Mouse (Mus musculus) MN1 (cell line): ENCODE data around the gene Kank2.

Experiments used
- DNase-seq: peaks from one replicate; pipeline ENCODE4 v3.0.0-alpha.2; 2016; ENCODE audit warnings: low spot score

The Kank2 gene

GRCm38 (mm10) chr9:21750370-21750769 lies 48.2 kb downstream of the Kank2 start:
- DNase-seq = no peak

GRCm38 (mm10) chr9:21749382-21750118 lies 49.0 kb downstream of the Kank2 start:
- no peak for DNase-seq

DNA sequence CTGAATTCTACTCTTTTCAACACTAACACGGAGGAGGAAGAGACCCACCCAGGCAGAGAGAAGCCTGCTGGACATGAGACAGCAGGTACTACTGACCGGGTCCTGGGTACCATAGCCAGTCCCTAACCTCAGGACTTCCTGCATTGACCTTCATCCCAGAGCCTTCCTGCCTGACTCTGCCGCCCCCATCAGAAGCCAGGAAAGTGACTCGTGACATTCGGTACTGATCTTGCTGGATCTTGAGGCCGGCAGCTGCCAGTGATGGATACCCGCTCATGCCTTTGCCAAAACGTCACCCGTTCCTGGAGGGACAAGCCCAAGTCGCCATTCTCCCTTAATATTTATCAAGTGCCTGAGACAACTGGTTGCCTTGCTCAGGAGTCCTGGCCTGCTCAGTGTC lies 50.1 kb downstream of the Kank2 start:
- DNase-seq = peak; percentile 27

DNA sequence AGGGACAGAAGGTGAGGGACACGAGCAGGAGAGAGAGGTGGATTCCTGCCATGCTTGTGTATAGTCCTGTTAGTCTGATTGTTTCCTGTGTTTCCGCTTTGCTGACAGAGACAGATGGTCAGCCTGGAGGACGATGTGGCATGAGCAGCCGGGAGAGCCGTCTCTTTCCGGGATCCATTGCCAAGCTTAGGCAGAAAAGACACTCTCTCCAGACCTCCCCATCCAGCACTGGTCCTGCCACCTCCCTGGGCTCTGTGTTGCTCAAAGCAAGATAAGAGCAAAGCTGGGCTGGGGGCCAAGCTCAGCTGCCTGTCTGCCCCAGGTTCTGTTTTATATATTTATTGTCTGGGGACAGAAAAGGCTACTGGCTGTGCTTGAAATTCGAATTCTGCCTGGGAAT lies 50.5 kb downstream of the Kank2 start:
- DNase-seq = peak; percentile 94

DNA sequence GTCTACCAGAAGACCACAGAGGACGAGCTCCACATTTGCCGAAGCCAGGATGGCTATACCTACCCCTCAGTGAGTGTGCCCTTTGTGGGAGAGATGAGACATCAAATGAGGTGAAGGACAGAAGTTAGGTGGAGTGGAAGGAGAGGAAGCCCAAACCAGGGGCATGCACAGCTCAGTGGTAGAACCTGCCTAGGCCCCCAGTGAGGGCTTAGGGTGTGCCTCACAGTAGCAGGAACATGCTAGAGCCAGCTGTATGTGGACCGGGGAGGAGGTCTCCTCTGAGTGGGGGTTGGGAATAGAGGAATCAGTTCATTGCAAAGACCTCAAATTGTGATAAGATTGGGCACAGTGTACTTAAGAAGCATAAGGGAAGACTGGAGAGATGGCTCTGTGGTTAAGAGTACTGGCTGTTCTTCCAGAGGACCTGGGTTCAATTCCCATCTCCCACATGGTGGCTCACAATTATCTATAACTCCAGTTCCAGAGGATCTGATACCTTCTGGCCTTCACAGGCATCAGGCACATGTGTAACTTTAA lies 51.2 kb downstream of the Kank2 start:
- DNase-seq = no peak

DNA sequence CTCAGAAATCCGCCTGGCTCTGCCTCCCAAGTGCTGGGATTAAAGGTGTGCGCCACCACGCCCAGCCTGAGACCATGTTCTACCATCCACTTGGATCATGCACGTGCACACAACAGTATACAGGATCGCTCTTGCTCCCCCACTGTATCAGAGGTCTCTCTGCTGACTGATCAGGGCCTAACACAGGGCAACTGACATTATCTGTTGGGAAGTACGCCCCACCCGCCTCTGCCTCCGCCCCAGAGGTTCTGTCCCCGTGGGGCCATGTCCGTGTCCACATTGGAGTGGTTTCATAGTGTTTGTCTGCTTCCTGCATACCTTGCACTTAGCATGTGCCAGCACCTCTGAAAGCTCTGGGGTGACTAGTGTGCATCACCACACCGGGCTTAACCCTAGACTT lies 57.0 kb downstream of the Kank2 start:
- DNase-seq = no peak

GRCm38 (mm10) chr9:21740427-21740826 lies 58.1 kb downstream of the Kank2 start:
- DNase-seq = no peak

DNA sequence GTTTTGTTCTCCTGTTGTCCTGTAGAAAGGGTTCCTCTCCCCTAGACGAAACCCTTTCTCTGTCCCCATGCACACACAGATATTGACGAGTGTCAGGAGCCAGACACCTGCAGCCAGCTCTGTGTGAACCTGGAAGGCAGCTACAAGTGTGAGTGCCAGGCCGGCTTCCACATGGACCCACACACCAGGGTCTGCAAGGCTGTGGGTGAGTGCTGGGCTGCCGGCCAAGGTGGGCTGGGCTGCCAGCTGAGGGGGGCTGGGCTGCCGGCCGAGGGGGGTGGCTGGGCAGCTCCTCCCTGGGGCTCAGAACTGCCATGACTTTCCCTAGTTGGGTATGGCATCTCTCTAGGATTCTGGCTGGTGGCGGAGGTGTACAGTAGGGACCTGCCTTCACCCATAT lies 59.8 kb downstream of the Kank2 start:
- DNase-seq = peak; percentile 37

GRCm38 (mm10) chr9:21737188-21737587 lies 61.4 kb downstream of the Kank2 start:
- no peak for DNase-seq

- DNase-seq = no peak
Observed at GRCm38 (mm10) chr9:21736580-21736979, 62.0 kb downstream of the Kank2 start.

GRCm38 (mm10) chr9:21735126-21735525 lies 63.4 kb downstream of the Kank2 start:
- no peak for DNase-seq

DNA sequence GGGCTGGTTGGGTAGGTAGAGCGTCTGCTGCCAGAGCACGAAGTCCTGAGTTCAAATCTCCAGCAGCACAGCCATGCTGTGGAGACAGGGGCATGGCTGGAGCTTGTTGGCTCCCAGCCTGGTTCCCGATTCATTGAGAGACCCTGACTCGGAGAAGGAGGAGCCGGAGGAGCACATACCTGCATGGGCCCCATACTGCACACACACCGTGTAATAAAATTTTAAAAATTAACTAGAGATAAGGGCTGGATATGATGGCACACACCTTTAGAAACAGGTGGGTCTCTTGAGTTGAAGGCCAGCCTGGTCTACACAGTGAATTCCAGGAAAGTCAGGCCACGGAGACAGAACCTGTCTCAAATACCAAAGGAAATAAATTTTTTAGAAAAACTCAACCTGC lies 64.6 kb downstream of the Kank2 start:
- no peak for DNase-seq

DNA sequence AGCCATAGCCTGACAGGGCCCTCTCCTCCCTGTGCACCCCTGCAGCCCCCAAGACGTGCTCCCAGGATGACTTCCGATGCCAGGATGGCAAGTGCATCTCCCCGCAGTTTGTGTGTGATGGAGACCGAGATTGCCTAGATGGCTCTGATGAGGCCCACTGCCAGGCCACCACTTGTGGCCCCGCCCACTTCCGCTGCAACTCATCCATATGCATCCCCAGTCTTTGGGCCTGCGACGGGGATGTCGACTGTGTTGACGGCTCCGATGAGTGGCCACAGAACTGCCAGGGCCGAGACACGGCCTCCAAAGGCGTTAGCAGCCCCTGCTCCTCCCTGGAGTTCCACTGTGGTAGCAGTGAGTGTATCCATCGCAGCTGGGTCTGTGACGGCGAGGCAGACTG lies 65.1 kb downstream of the Kank2 start:
- no peak for DNase-seq

DNA sequence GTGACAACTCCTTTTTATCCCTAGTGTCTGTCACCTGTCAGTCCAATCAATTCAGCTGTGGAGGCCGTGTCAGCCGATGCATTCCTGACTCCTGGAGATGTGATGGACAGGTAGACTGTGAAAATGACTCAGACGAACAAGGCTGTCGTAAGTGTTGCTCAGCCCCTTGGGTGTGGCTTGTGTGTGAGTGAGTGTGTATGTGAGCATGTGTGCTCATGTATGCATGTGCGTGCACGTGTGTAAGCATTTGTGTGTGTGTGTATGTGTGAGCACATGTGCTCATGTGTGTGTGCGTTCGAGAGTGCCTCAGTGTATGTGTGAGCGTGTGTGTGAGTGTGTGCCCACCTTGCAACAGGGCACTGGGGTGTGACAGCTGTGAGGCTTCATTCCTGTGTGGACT lies 66.3 kb downstream of the Kank2 start:
- no peak for DNase-seq

- peak; percentile 72 for DNase-seq
Observed at GRCm38 (mm10) chr9:21729264-21729663, 69.3 kb downstream of the Kank2 start.

- no peak for DNase-seq
Observed at GRCm38 (mm10) chr9:21728261-21728832, 70.2 kb downstream of the Kank2 start.

DNA sequence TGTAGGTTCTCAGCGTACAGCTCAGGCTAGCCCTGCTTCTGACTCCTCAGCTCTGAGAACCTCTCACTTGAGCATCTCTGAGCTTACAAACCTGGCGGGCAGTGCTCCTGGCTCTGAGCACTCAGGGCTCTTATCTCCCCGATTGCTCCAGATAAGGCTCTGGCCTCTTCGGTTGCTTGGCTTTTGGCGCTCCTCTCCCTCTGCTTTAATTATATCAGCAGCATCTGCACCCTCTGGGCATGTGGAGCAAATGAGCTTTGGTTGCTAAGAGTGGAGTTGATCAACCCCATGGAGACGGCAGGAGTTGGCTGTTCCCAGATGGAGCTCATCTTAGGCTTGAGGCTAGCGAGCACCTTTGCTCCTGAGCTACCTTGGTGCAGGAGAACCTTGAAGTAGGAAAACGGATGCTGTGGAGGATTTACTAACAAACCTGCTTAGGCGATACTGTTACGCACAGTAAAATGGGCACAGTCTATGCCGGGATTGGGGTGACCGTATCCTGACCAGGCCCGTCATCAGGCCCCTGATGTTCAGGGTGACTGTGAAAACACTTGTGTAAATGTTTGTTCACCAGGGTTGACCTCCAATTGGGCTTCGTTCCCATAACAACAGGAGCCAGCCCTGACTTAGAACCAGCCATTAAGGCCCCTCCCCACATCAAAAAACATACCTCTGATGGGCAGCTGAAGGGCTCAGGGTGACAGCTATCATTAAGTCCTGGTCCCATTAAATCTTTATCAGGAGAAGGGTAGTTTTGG lies 72.1 kb downstream of the Kank2 start:
- DNase-seq = peak; percentile 70

- DNase-seq = no peak
Observed at GRCm38 (mm10) chr9:21725224-21726121, 73.1 kb downstream of the Kank2 start.

- DNase-seq = peak; percentile 90
Observed at GRCm38 (mm10) chr9:21724147-21724536, 74.4 kb downstream of the Kank2 start.

DNA sequence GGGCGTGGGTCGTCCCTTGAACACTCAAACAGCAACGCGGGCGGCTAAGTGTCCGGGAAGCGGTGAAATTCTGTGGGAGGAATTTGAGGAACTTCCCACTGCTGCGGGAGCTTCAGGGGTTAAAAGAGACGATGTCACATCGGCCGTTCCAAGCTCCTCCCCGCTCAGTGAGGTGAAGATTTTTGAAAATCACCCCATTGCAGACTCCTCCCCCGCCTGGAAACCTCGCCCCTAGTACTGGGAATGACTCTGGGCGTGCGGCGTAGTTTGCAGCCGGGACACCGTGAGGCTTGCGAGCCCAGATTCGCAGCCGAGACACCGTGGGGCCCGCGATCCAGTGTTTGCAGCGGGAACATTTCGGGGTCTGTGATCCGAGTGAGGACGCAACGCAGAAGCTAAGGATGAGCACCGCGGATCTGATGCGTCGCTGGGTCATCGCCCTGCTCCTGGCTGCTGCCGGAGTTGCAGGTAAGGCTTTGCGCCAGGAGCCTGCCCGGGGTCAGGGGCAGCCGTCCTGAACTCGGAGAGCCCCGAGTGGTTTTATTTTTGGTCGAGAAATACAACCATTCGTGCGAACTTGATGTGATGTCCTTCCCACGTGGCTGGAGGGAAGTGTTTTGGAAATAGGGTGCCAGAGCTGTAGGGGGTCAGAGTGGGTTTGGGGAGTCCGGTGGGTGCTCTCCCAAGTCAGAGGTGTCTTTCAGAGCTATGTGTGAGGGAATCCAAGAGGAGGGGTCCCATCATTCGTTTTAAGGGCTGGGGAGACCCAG lies 75.0 kb downstream of the Kank2 start, which contains the start of gene Ldlr:
Gene Ldlr, plus strand, starts transcription at position 107 of the 770 bp plus-strand sequence.
- DNase-seq = peak; percentile 92

DNA sequence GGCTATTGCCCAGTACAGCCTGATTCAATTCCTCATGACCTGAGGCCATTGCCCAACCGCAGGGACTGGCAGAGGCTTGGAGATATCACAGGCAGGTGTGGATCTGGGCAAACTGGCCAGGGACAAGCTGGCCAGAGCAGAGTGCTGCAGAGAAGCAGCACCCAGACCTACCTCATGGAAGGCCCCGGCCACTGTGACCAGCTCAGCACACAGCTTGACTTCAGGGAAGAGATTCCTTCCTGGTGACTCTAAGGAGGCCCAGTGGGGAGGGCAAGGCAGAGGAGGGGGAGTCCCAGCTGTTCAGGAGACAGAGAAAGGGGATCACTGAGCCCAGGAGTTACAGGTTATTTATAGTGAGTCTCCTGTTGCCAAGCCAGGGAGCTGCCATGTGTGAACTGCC lies 77.5 kb downstream of the Kank2 start:
- no peak for DNase-seq
